Mouse (Mus musculus): ENCODE measurements at regions not wholly inside any gene's neighbourhood (a gene's known extent, or its start where the extent isn't known, plus 50 kb on each side); places are given as distances from the start of the nearest gene placed in this dataset.
A peak's percentile ranks its signal among the peaks of the same experiment; 100 is the strongest.

DNA sequence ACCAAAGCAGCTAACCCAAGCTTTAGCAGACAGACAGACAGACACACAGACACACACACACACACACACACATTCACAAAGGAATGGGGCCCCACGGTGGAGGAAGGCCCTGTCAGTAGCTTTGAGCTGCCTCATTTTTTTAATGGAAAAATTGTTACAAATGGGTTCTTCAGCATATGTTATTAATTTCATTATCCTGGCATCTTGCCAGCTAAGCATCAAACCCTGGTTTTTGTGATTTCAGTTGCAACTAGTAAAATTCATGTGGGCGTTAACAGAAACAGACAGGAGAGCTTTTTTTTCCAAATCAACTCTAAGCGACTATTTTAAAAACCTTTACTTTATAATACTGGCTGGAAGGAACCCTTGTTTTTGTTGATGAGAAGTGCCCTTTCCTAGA is 138.4 kb upstream of the Eya4 start:
- no peak for DNase-seq (ENCODE audit: low spot score in 2 of 2)

DNA sequence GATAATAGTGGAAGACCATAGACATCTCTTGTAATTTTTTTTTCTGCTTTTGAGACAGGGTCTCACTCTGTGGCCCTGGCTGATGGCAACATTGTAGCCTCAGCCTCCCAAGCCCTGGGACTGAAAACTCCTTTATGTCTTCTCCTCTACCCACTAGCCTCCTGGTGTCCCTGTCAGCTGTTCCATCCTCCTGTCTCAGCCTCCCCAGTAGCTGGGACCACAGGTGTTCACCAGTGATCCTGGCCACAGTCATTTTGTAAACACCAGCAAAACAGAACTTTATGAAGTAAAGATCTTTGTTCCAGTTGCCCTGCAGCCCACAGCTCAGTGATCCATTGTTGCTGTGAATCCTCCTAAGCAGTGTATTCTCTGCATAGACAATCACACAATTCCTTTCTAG is 129.9 kb upstream of the Eya4 start:
- no peak for DNase-seq (ENCODE audit: low spot score in 2 of 2)

DNA sequence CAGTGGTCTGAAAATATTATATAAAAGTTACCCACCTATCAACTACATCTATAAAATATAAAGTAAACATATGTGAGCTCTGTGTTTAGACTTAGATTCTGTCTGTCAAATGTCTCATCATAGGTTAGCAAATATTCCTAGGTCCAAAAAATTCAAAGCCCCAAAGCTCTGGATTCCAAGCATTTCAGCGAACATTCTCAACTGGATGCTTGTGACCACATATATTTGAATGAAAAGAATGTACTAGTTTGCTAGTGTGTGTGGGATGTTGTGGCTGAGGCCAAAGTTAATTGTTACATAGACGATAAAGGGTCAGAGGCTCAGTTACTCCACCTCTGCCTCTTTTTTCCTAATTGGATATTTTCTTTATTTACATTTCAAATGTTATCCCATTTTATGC is 128.3 kb upstream of the Eya4 start:
- no peak for DNase-seq (ENCODE audit: low spot score in 2 of 2)

DNA sequence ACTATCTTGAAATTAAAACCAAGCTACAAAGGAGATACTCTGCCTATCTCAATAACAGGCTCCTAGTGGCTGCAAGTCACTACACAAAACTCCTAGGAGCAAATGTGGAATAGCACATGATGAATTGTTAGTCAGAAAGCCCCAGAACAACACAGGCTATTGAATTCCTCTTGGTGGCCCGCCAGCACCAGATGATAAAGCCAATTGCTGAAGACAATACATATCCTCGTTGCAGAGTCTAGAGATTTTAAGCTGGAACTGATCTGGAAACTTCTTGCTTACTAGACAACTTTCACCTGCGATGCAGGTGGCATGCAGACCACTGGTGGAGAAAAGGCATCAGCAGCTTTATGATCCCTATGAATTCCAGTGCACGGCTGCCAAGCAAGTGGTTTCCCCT is 126.5 kb upstream of the Eya4 start:
- DNase-seq (ENCODE audit: low spot score in 2 of 2): peak; percentile 3 to 13

DNA sequence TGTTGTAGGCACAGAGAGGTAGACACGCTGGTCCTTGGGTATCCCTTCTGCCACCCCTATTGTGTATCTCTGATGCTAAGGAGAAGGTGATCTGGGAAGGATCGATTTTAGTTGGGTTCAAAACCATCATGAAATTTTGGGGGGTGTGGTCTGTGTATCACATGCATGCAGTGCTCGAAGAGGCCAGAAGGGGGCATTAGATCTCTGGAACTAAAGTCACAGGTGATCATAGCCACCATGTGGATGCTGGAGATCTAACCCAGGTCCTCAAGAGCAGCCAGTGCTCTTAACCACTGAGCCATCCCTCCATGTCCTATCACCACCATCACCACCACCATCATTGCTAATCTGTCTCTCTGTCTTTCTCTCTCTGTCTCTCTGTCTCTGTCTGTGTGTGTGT is 100.4 kb upstream of the Eya4 start:
- no peak for DNase-seq (ENCODE audit: low spot score in 2 of 2)

DNA sequence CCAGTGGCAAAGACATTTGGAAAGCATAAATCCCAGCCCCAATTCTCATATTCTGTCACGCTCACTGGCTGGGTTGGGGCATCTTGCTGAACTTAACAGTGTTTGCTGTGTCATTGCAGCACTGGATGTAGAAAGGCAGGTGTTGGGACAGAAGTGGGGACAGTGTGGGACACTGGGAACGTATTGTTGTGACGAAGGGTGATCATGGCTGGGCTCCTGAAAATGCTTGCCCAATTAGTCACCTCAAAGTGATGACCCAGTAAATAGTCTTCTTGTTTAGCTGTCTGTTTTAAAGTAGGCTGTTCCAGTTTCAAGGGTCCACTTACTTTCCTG is 100.0 kb upstream of the Eya4 start:
- DNase-seq (ENCODE audit: low spot score in 2 of 2): no peak

DNA sequence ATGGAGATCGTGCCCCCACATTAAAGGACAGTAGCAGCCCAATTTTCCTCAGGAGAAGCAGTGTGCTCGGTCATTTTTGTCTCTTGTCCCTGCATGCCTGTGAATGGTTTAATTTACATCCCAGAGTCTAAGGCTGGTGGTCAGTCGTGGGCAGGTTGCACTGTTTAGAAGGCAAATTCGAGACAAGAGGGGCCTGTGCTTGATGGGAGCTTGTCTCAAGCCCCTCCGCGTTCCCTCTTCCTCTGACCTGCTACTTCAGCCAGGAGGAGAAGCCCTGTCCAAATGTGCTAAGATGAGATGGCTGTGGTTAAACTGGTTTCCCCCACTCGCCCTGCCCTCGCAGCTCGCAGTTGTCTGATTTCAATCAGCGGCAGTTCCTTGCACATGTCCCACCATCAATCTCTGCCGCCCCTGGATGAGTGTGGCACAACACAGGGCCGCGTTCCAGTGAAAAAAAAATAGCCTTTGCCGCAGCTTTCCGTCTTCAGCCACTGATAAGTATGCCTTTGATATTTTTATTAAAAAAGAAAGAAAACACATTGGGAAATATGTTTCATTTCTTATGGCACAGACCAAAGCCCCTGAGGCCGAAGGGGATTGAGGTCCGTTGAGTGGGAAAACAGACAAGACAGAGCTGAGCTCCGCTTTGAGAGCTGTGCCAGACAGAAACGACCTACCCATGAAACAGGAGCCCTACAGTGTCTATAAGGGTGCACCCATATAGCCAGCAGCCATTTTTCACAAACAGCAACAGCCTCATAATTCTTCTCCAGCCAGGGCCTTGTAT is 99.5 kb upstream of the Eya4 start:
- no peak for DNase-seq (ENCODE audit: low spot score in 2 of 2)

- DNase-seq (ENCODE audit: low spot score in 2 of 2): no peak
Observed at GRCm38 (mm10) chr10:23448976-23449859, 98.6 kb upstream of the Eya4 start.

- no peak for DNase-seq (ENCODE audit: low spot score in 2 of 2)
Observed at GRCm38 (mm10) chr10:23430376-23430775, 79.8 kb upstream of the Eya4 start.

- peak in 1 of 2 experiments; percentile 8 for DNase-seq (ENCODE audit: low spot score in 2 of 2)
Observed at GRCm38 (mm10) chr10:23413794-23414518, 63.4 kb upstream of the Eya4 start.

DNA sequence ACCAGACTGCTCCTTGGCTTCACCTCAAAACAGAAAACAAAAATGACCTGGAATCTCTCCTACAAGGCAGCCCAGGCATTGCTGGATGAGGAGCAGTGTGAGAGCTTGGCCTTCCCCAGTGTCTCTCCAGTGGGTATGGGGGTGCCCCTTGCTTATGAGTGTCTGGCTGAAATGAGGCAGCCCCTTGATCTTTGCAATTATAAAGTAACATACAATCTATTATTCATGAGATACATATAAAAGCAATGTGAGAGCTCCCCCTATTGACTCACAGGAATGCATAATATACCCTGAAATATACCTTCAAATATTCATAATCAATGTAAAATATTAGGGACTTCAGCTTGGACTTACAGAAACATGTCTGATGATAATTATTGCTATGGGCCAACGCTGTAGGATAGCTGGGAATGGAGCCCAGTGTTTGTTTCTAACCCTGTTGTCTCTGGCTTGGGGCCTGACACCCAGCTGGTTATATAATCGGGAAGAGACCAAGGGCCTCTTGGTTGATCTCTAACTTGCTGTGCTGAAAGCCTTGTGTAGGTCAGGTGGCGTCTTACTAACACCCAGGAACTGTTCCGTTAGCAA is 52.9 kb upstream of the Eya4 start:
- peak in 1 of 2 experiments; percentile 1 for DNase-seq (ENCODE audit: low spot score in 2 of 2)
